ENCODE assay signal across 8 mouse cellular contexts in the genomic region with DNA sequence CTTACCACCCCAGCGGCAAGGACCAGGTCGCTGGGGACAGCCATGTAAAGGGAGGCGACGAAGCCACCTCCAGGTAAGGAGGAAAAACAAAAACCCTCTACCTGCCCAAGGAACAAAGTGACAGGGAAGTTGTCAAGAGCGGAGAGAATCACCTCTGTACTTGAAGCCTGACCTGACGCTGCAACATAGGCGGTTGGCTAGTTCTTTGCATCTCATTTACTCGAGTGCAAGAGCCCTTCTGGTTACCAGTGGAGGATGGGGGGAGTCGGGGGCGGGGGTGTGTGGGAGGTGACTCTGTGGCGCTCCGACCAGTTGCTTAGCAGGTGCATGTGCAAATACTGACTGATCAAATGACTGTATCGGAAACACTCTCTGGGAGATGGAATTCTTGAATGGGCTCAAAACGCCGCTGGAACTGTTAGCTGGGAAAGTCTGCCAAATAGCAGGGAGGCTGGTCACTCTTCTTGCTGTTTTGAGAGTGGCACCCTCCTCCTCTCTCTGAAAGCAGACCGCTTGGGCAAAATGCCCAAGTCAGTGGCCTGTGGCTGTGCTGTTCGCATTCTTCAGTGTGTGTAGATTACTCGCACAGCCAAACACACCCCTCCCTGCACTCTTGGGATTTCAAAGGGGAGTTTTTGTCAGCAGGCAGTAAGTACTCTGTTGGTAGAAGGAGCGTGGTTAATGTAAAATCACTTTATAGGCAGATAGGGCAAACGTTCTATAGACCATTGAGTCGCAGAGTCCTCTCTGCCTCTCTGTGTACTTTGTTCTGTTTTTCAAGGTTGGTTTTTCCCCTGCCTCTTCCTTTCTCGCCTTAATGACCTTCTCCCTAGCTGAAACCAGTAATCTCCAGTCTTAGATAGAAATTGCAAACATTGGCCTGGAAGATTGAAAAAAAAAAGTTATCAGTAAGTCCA. TPM values are rescaled to one million over a fixed set of nuclear protein-coding genes. Genes with fewer than 3 reads are reported as not detected.
DNase-seq lines count a peak whose midpoint lies in the region; ATAC-seq and TF ChIP-seq lines count a peak whose summit lies in the region.

No protein-coding gene starts in this region.

- H3K9ac ChIP-seq in intestine, postnatal 0 days (ENCODE audit: low read depth, low read length): peak overlapping the region; percentile 61
- H3K9ac ChIP-seq in midbrain, embryonic 11.5 days (ENCODE audit: low read length): peak overlapping the region; percentile 41

- H3K27ac ChIP-seq in embryonic facial prominence, embryonic 10.5 days (replicated peaks): peak overlapping the region; percentile 86
- peak overlapping the region; percentile 88 for H3K27ac ChIP-seq in intestine, postnatal 0 days (ENCODE audit: low read depth, low read length)
- peak overlapping the region; percentile 88 for H3K27ac ChIP-seq in limb, embryonic 10.5 days
- H3K27ac ChIP-seq in midbrain, embryonic 11.5 days (ENCODE audit: low read depth, low read length): peak overlapping the region; percentile 41; the same call in 1 of the 2 replicates

- no peak for TF ChIP-seq CTCF in intestine, postnatal 0 days (IDR thresholded peaks at IDR 0.05; ENCODE audit: low read depth)

- H3K4me1 ChIP-seq in embryonic facial prominence, embryonic 10.5 days: peaks cover 12% of the 10 kb centered on the region
- peaks cover 8% of the 10 kb centered on the region; the same call in 1 of the 2 replicates for H3K4me1 ChIP-seq in intestine, postnatal 0 days (replicated peaks; ENCODE audit: control insufficient read depth, insufficient read depth, low read length)
- H3K4me1 ChIP-seq in limb, embryonic 10.5 days: peaks cover 19% of the 10 kb centered on the region
- H3K4me1 ChIP-seq in midbrain, embryonic 11.5 days (ENCODE audit: control insufficient read depth, insufficient read depth, low read length): no peaks in the 10 kb centered on the region

- ATAC-seq in granulocyte monocyte progenitor cell, adult 5-6 weeks (replicated peaks; ENCODE audit: poor library complexity, severe bottlenecking): peak; percentile 52
- ATAC-seq in intestine, postnatal 0 days: peak; percentile 49
- peak; percentile 81 for ATAC-seq in midbrain, embryonic 11.5 days (ENCODE audit: low FRiP score)

- 3% methylated on average over 22 of the region's 22 CpGs for WGBS in embryonic facial prominence, embryonic 10.5 days
- WGBS in intestine, postnatal 0 days: under 1% methylated on average over 22 of the region's 22 CpGs
- WGBS in limb, embryonic 10.5 days: 5% methylated on average over 22 of the region's 22 CpGs
- 3% methylated on average over 22 of the region's 22 CpGs for WGBS in midbrain, embryonic 11.5 days

- peak; percentile 26 for DNase-seq in layer of hippocampus, adult 11-12 months (ENCODE audit: low spot score)
- no peak for DNase-seq in layer of hippocampus, adult 9-10 months (ENCODE audit: low spot score)
- peak; percentile 51 for DNase-seq in embryonic facial prominence, embryonic 10.5 days (ENCODE audit: low spot score)
- DNase-seq in limb, embryonic 10.5 days (ENCODE audit: low spot score): peak; percentile 44
- DNase-seq in midbrain, embryonic 11.5 days (ENCODE audit: low spot score, missing footprints): peak; percentile 90
- peak; percentile 30 to 38 for DNase-seq in spleen, adult 18-20 months

- peak overlapping the region; percentile 71 for H3K4me3 ChIP-seq in embryonic facial prominence, embryonic 10.5 days
- peak overlapping the region; percentile 58 for H3K4me3 ChIP-seq in intestine, postnatal 0 days (ENCODE audit: low read depth, low read length)
- peak overlapping the region; percentile 61 for H3K4me3 ChIP-seq in limb, embryonic 10.5 days
- H3K4me3 ChIP-seq in midbrain, embryonic 11.5 days (ENCODE audit: low read depth, low read length): peak overlapping the region; percentile 50

- no peaks in the 10 kb centered on the region for H3K9me3 ChIP-seq in embryonic facial prominence, embryonic 10.5 days
- H3K9me3 ChIP-seq in intestine, postnatal 0 days (ENCODE audit: control insufficient read depth): no peaks in the 10 kb centered on the region
- no peaks in the 10 kb centered on the region for H3K9me3 ChIP-seq in limb, embryonic 10.5 days (replicated peaks)
- no peaks in the 10 kb centered on the region for H3K9me3 ChIP-seq in midbrain, embryonic 11.5 days (ENCODE audit: control insufficient read depth, low read length)

- no peaks in the 10 kb centered on the region for H3K36me3 ChIP-seq in embryonic facial prominence, embryonic 10.5 days (replicated peaks)
- H3K36me3 ChIP-seq in intestine, postnatal 0 days (ENCODE audit: control insufficient read depth, insufficient read depth): no peaks in the 10 kb centered on the region
- H3K36me3 ChIP-seq in limb, embryonic 10.5 days: no peaks in the 10 kb centered on the region
- H3K36me3 ChIP-seq in midbrain, embryonic 11.5 days (ENCODE audit: control insufficient read depth, insufficient read depth, low read length): no peaks in the 10 kb centered on the region

- H3K27me3 ChIP-seq in embryonic facial prominence, embryonic 10.5 days (replicated peaks; ENCODE audit: low read depth, poor library complexity, severe bottlenecking): no peaks in the 10 kb centered on the region
- H3K27me3 ChIP-seq in intestine, postnatal 0 days (replicated peaks; ENCODE audit: control insufficient read depth, insufficient read depth, low read length): no peaks in the 10 kb centered on the region
- 0 out of 2 replicates have a peak, but pooled peaks cover 8% of the 10 kb centered on the region for H3K27me3 ChIP-seq in limb, embryonic 10.5 days (ENCODE audit: low read depth, poor library complexity, severe bottlenecking)
- no peaks in the 10 kb centered on the region for H3K27me3 ChIP-seq in midbrain, embryonic 11.5 days (ENCODE audit: control insufficient read depth, insufficient read depth, low read length)

- H3K4me2 ChIP-seq in intestine, postnatal 0 days (replicated peaks; ENCODE audit: low read depth): peak overlapping the region; percentile 86
- peak overlapping the region; percentile 73 for H3K4me2 ChIP-seq in midbrain, embryonic 11.5 days

RNA-seq across cellular contexts. Expression of gene Arhgap18, which starts 19.7 kb away (rescaled TPM):
- polyA plus RNA-seq in embryonic facial prominence, embryonic 10.5 days (2016; fragmentation: Nextera tagmentation; extraction: Ambion mirVana): 8.7 and 11.1 TPM in 2 replicates
- 22.0 and 24.2 TPM in 2 replicates for total RNA-seq in granulocyte monocyte progenitor cell, adult 5-6 weeks (2014; fragmentation: Nextera tagmentation)
- total RNA-seq in granulocyte monocyte progenitor cell, adult 5-6 weeks (2017): 39.0 and 56.5 TPM in 2 replicates
- 30.5 TPM in 2 replicates for polyA plus RNA-seq in intestine, postnatal 0 days (2015; fragmentation: Nextera tagmentation; extraction: Ambion mirVana)
- polyA plus RNA-seq in limb, embryonic 10.5 days (2016; fragmentation: Nextera tagmentation; extraction: Ambion mirVana): 10.8 and 14.8 TPM in 2 replicates
- polyA plus RNA-seq in midbrain, embryonic 11.5 days (2014; fragmentation: Nextera tagmentation; extraction: Ambion mirVana): 14.3 and 14.9 TPM in 2 replicates
